Mouse (Mus musculus) kidney, postnatal 25 days (tissue): Measurements from ENCODE around the gene Hfe.
"Not testable (repeated sequence)": the region's sequence is repeated elsewhere in the genome, so short reads cannot be mapped to it uniquely, and the experiment has no call there.

Experiments
- DNase-seq, 2 experiments: peaks; one replicate each; pipeline ENCODE4 v3.0.0; 2021; ENCODE audit warnings: mixed read lengths in 2 of 2

Hfe gene

DNA sequence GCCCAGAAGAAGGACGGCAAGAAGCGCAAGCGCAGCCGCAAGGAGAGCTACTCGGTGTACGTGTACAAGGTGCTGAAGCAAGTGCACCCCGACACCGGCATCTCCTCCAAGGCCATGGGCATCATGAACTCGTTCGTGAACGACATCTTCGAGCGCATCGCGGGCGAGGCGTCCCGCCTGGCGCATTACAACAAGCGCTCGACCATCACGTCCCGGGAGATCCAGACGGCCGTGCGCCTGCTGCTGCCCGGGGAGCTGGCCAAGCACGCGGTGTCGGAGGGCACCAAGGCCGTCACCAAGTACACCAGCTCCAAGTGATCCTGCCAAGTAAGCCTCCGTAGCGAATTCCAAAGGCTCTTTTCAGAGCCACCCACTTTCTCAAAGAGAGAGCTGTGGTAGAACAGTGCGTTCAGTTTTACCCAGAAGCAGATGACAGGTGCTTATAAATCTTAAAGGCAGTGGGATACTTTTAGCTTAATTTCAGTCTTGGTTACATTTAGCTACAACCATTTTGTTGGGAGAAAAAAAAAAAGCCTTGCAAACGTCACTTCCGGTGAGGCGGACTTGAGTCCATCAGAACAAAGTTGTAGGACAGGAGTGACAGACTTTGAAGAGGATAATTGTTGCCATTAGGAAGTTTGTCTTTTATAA lies 26.2 kb downstream of the Hfe start:
- DNase-seq = peak; percentile 63 to 69

DNA sequence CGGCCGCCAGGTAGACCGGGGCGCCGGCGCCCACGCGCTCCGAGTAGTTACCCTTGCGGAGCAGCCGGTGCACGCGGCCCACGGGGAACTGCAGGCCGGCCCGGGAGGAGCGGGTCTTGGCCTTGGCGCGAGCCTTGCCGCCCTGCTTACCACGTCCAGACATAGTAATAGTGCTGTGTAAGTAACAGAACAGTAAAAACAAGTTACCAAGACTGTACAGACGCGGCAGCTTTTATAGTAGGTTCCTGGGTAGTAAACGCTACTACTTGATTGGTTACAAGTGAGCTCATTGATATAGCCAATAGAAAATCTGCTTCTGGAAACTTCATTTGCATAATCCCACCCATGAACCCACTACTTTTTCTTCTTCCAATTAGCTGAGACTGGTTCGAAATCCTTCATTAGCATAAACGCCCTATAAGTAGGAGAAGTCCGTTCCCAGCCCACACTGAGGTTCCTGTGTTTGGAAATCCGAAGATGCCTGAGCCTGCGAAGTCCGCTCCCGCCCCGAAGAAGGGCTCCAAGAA lies 26.8 kb downstream of the Hfe start, which contains the start of the genes Hist1h2ac and Hist1h2bc:
Hist1h2ac (minus strand) TSS at position 194 of the 527 bp plus-strand sequence.
Hist1h2bc (plus strand) TSS at position 445 of the 527 bp plus-strand sequence.
- peak; percentile 83 to 84 for DNase-seq

DNA sequence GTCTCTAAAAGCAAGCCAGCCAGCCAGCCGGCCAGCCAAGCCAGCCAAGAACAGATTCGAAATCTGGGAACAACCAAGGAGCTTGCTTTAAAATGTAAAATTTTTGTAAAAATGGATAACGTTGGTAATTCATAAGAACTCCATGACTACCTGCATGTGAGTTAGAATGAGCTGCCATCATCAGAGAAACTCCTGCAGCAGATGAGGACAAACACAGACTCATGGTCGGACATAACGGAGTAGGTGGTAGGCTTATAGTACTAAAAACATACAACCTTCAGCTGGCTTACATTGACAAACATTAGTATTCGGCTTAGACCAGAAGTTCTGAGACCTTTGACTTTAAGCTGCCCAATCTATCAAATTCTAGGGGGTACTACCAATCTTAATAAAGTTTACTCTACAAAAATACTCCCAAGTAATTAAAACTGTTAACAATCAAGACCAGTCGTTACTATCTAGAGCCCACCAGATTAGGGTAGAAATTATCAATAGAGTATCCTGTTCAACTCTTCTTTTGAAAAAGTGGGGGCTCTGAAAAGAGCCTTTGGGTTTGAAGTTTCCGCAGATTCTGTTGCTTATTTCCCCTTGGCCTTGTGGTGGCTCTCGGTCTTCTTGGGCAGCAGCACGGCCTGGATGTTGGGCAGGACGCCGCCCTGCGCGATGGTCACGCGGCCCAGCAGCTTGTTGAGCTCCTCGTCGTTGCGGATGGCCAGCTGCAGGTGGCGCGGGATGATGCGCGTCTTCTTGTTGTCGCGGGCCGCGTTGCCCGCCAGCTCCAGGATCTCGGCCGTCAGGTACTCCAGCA lies 27.5 kb downstream of the Hfe start:
- DNase-seq = not testable (repeated sequence)

DNA sequence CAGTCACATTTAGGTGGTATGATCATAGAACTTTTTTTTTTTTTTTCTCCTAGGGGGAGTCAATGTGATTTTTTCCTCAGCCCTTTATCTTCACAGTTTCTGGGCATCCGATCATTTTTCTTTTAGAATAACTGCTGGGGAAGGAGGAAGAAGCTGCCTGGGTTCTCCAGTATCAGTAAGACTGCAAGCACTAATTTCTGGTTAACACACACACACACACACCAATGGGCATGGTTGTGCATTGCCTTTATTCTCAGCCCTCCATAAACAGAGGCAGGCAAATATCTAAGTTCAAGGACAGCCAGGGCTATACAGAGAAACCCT lies 28.1 kb downstream of the Hfe start:
- no peak for DNase-seq

DNA sequence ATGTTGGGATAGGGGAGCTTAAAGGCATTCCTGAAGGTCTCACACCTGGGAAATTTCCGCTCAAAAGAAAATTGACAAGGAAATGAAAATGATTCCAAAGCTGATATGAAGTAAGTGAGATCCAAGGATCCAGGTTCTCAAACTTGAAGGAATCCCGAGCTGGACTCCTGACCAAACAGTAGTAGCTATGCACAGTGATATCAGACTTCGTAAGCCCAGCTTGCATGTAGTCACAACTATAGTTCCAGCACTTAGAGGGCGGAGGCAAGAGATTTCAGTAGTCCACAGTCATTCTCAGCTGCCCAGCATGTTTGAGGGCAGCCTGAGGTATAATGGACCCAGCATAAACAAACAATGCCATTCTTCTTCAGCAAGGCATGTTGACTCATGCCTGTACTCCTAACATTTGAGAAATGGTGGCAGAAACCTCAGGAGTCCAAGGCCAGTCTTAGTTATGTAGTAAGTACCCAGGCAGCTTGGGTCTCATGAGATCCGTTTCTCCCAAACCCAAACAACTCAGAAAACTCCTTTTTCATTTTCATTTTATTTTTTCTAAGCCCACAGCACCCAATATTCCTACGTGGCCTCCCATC lies 28.6 kb downstream of the Hfe start:
- DNase-seq = no peak

DNA sequence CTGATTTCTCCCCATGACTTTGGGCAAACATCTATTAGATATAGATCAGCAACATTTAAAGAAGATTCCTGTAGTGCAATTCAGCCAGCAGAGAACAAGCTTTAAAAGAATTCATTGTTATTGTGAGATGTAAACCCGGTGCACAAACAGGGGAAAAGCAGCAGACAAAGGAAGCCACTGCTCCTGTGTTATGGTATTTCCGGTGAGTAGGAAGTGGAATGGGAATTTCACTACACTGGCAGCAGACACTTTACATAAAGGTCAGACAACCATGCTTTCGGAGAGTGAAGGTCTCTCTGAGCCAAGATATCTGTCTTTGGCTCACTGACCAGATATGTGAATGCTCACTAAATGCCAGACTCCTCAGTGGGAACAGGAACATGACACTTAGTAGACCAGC lies 48.1 kb downstream of the Hfe start:
- no peak for DNase-seq

DNA sequence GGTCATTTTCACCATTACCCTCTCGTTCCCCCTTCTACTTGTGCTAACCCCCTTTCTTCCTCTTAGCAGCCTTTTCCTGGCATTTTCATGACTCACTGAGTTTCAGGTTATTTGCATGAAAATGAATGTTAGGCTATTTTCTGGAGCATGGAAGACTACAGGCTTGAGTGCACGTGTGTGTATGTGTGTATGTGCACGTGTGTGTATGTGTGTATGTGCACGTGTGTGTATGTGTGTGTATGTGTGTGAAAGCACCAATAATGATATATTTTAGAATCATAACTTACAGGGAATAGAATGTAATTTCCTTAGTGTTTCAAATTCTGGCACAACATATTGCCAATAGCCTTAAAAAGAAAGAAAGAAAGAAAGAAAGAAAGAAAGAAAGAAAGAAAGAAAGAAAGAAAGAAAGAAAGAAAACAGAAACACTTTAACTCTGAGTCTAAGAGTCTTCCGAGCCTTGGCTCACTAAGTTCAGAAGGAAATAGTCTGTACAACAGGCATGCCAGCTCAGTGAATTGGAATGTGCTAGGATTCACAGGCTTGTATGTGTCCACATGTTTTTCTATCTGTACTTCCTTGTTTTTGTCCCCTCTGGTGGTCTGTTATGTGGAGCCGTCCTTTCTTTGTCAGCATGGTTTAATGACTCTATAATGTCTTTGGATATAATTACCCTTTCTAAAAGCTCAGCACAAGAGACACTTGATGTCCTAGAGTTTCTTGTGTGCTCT lies 50.9 kb downstream of the Hfe start:
- no peak for DNase-seq
